Mouse (Mus musculus): ENCODE measurements around the gene Klhl42. TPM values are rescaled to one million over a fixed set of nuclear protein-coding genes. Genes with fewer than 3 reads are reported as not detected.

Gene Klhl42
- polyA plus RNA-seq, 1 experiment from 2014 or later = 5.5 TPM

DNA sequence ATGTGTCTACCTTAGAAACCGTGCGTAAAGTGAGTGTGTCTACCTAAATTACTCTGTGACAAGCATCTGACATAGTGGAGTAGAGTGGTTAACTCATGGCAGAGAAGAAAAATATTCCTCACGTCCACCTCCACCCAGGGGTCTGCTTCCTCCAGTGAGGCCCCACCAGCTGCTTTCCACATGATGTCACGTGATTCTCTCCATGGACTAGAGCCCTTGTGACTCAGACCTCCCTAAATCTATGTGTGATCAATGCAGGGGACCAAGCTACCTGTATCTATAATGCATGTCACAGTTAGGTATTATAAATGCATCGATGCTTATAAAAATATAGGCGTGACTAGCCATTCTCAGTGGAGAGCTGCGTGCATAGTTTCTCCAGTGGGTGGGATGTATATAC is 3.6 kb downstream of the Klhl42 start:
- 91% methylated on average over 7 of the region's 7 CpGs for WGBS
- Histone ChIP-seq H3K36me3 (peaks cover 22% of the 10 kb centered on the region), H3K27me3 (ENCODE audit: low read depth, poor library complexity, severe bottlenecking) (peaks cover 11% of the 10 kb centered on the region), H3K9me3 (replicated peaks) (no peaks in the 10 kb centered on the region), H3K4me1 (peaks cover 41% of the 10 kb centered on the region), H3K27ac (replicated peaks) (no peak overlapping the region), H3K4me3 (no peak overlapping the region)
- DNase-seq (ENCODE audit: low spot score) = no peak

DNA sequence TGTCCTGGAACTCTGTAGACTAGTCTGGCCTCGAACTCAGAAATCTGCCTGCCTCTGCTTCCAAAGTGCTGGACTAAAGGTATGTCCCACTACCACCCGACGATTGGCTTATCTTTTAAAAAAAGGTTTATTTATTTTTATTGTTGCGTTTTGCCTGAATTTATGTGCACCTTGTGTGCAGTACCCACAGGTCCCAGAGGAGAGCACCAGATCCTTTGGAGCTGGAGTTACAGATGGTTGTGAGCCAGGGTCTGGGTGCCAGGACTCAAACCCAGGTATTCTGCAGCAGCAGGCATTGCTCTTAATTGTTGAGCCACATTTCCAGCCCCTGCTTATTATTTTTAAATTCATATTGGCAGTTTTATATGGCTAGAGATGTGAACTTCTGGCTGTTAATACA is 4.9 kb downstream of the Klhl42 start:
- H3K4me1 ChIP-seq = peaks cover 29% of the 10 kb centered on the region
- no peaks in the 10 kb centered on the region for H3K9me3 ChIP-seq (replicated peaks)
- H3K27ac ChIP-seq (replicated peaks) = no peak overlapping the region
- no peak for DNase-seq (ENCODE audit: low spot score)
- 95% methylated on average over 4 of the region's 4 CpGs for WGBS
- peaks cover 22% of the 10 kb centered on the region for H3K36me3 ChIP-seq
- no peak overlapping the region for H3K4me3 ChIP-seq
- no peaks in the 10 kb centered on the region for H3K27me3 ChIP-seq (ENCODE audit: low read depth, poor library complexity, severe bottlenecking)

DNA sequence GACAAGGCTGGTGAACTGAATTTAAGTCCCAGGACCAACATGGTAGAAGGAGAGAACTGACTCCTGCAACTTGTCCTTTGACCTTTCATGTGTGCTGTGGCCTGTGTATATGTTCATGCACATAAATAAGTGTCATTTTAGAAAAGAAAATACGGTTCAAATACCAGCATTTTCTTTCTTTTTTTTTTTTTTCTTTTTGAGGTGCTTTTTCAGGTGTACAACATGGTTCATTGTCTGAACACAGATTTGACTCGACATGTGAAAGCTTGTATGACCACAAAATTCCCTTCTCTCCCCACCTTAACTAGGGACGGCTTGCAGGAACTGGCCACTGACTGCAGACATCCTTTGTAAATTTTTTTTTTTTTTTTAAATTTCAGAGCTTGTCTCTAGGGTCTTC is 5.8 kb downstream of the Klhl42 start:
- no peak overlapping the region for H3K4me3 ChIP-seq
- H3K9me3 ChIP-seq (replicated peaks) = no peaks in the 10 kb centered on the region
- DNase-seq (ENCODE audit: low spot score) = no peak
- peaks cover 29% of the 10 kb centered on the region for H3K36me3 ChIP-seq
- H3K27me3 ChIP-seq (ENCODE audit: low read depth, poor library complexity, severe bottlenecking) = no peaks in the 10 kb centered on the region
- 83% methylated on average over 3 of the region's 3 CpGs for WGBS
- no peak overlapping the region for H3K27ac ChIP-seq (replicated peaks)
- H3K4me1 ChIP-seq = peaks cover 23% of the 10 kb centered on the region

GRCm38 (mm10) chr6:147097346-147097929 is 6.3 kb downstream of the Klhl42 start:
- DNase-seq (ENCODE audit: low spot score) = no peak
- 59% methylated on average over 8 of the region's 8 CpGs for WGBS
- Histone ChIP-seq H3K27ac (replicated peaks) (no peak overlapping the region), H3K36me3 (peaks cover 34% of the 10 kb centered on the region), H3K4me3 (no peak overlapping the region), H3K9me3 (replicated peaks) (no peaks in the 10 kb centered on the region), H3K4me1 (peaks cover 18% of the 10 kb centered on the region), H3K27me3 (ENCODE audit: low read depth, poor library complexity, severe bottlenecking) (no peaks in the 10 kb centered on the region)

- WGBS = 87% methylated on average over 19 of the region's 19 CpGs
Observed at GRCm38 (mm10) chr6:147099458-147100277, 8.5 kb downstream of the Klhl42 start.

DNA sequence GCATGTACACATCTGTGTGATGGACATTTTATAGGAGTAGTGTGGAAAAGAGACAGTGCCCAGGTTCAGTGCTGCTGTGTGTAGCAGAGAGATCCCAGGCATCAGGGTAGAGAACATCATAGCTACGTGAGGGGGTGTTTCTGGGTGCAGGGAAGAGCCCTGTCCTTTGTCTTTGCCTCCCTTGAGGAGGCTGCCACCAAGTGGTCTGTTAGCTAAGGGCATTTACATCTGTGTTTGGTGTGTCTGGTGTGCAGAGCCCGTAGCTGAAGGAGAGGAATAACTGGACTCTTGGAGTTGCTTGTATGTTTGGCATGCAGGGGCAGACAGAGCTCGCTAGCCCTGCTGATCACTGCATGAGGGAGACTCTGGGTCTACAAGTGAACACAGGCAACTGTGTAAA is 11.1 kb downstream of the Klhl42 start:
- Histone ChIP-seq H3K4me3 (no peak overlapping the region), H3K9me3 (replicated peaks) (no peaks in the 10 kb centered on the region), H3K27ac (replicated peaks) (no peak overlapping the region), H3K27me3 (ENCODE audit: low read depth, poor library complexity, severe bottlenecking) (no peaks in the 10 kb centered on the region), H3K4me1 (no peaks in the 10 kb centered on the region), H3K36me3 (peaks cover 50% of the 10 kb centered on the region)
- no peak for DNase-seq (ENCODE audit: low spot score)
- WGBS = 86% methylated on average over 3 of the region's 3 CpGs

More at GRCm38 (mm10) chr6:147099458-147100277, 8.5 kb downstream of the Klhl42 start:
- DNase-seq (ENCODE audit: low spot score) = no peak
- Histone ChIP-seq H3K4me3 (no peak overlapping the region), H3K4me1 (peaks cover 2% of the 10 kb centered on the region; the same call in 1 of the 2 replicates), H3K9me3 (replicated peaks) (no peaks in the 10 kb centered on the region), H3K36me3 (peaks cover 45% of the 10 kb centered on the region), H3K27me3 (ENCODE audit: low read depth, poor library complexity, severe bottlenecking) (no peaks in the 10 kb centered on the region), H3K27ac (replicated peaks) (no peak overlapping the region)

DNA sequence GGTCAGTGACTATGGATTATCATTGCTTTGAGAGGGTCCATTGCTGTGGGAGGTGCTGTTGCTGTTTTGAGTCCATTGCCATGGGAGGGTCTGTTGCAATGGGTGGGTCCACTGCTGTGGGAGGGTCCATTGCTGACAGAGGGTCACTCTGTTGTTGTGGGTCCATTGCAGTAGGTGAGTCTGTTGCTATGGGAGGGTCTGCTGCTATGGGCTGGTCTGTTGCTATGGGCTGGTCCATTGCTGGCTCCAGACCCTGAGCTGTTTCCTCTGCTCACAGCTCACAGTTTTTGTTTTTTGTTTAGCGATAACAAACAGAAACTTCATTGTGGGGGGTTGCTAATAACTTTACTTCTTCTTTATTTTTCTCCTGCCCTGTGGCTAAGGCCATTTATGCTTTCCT is 14.3 kb downstream of the Klhl42 start:
- no peaks in the 10 kb centered on the region for H3K9me3 ChIP-seq (replicated peaks)
- peaks cover 76% of the 10 kb centered on the region for H3K36me3 ChIP-seq
- H3K27ac ChIP-seq (replicated peaks) = no peak overlapping the region
- no peaks in the 10 kb centered on the region for H3K27me3 ChIP-seq (ENCODE audit: low read depth, poor library complexity, severe bottlenecking)
- H3K4me1 ChIP-seq = no peaks in the 10 kb centered on the region
- H3K4me3 ChIP-seq = no peak overlapping the region
- 97% methylated on average over 1 of the region's 1 CpGs for WGBS
- DNase-seq (ENCODE audit: low spot score) = no peak

DNA sequence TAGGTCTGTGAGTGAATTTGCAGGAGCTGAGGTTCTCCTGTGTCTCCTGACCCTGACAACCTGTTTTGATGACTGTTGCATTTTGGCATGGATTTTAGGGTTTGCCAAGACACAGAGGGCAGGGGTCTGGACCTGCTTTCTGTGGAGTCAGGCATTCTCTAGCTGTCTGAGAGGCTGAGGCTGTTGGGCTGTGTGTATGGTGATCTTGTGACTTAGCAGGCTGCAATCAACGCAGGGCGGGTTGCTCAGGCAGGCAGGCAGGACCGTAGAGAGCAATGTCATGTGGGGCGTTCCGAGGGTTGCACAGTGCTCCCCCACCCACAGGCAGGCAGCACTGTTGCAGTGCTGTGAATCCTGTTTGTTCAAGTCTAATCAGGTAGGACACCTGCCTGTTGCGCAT is 15.5 kb downstream of the Klhl42 start:
- H3K4me3 ChIP-seq = no peak overlapping the region
- no peak overlapping the region for H3K27ac ChIP-seq (replicated peaks)
- H3K36me3 ChIP-seq = peaks cover 79% of the 10 kb centered on the region
- WGBS = 90% methylated on average over 6 of the region's 6 CpGs
- DNase-seq (ENCODE audit: low spot score) = no peak
- H3K9me3 ChIP-seq (replicated peaks) = no peaks in the 10 kb centered on the region
- no peaks in the 10 kb centered on the region for H3K4me1 ChIP-seq
- H3K27me3 ChIP-seq (ENCODE audit: low read depth, poor library complexity, severe bottlenecking) = no peaks in the 10 kb centered on the region

GRCm38 (mm10) chr6:147109283-147109682 is 18.1 kb downstream of the Klhl42 start:
- 92% methylated on average over 7 of the region's 7 CpGs for WGBS
- Histone ChIP-seq H3K4me1 (no peaks in the 10 kb centered on the region), H3K27me3 (ENCODE audit: low read depth, poor library complexity, severe bottlenecking) (no peaks in the 10 kb centered on the region), H3K36me3 (peaks cover 57% of the 10 kb centered on the region), H3K27ac (replicated peaks) (no peak overlapping the region), H3K9me3 (replicated peaks) (no peaks in the 10 kb centered on the region), H3K4me3 (no peak overlapping the region)
- no peak for DNase-seq (ENCODE audit: low spot score)

DNA sequence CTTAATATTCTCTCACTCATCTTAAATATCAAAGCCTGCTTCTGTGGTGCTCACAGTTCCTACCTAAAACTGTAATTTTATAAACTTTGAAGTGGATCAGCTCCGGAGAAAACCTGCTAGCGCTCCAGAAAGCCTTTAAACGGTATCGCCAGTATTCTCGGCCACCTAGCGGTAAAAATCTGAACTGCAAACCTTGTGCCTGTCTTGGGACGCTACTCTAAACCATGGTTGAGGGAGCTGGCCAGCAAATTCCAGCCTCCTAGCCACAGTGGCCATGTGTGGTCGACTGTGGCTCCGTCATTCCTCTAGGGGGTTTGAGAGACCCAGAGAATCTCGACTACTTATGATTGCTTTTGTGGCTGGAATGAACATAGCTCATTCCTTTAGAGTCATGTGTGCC is 25.4 kb downstream of the Klhl42 start:
- Histone ChIP-seq H3K4me3 (no peak overlapping the region), H3K27ac (replicated peaks) (no peak overlapping the region), H3K27me3 (ENCODE audit: low read depth, poor library complexity, severe bottlenecking) (no peaks in the 10 kb centered on the region), H3K4me1 (0 out of 2 replicates have a peak, but pooled peaks cover 4% of the 10 kb centered on the region), H3K36me3 (0 out of 2 replicates have a peak, but pooled peaks cover under 1% of the 10 kb centered on the region), H3K9me3 (replicated peaks) (no peaks in the 10 kb centered on the region)
- peak; percentile 79 for DNase-seq (ENCODE audit: low spot score)
- WGBS = 11% methylated on average over 10 of the region's 10 CpGs

GRCm38 (mm10) chr6:147117764-147118163 is 26.6 kb downstream of the Klhl42 start:
- no peaks in the 10 kb centered on the region for H3K36me3 ChIP-seq
- no peaks in the 10 kb centered on the region for H3K27me3 ChIP-seq (ENCODE audit: low read depth, poor library complexity, severe bottlenecking)
- WGBS = 89% methylated on average over 7 of the region's 7 CpGs
- 0 out of 2 replicates have a peak, but pooled peaks cover 4% of the 10 kb centered on the region for H3K4me1 ChIP-seq
- H3K27ac ChIP-seq (replicated peaks) = no peak overlapping the region
- no peak for DNase-seq (ENCODE audit: low spot score)
- no peaks in the 10 kb centered on the region for H3K9me3 ChIP-seq (replicated peaks)
- no peak overlapping the region for H3K4me3 ChIP-seq

DNA sequence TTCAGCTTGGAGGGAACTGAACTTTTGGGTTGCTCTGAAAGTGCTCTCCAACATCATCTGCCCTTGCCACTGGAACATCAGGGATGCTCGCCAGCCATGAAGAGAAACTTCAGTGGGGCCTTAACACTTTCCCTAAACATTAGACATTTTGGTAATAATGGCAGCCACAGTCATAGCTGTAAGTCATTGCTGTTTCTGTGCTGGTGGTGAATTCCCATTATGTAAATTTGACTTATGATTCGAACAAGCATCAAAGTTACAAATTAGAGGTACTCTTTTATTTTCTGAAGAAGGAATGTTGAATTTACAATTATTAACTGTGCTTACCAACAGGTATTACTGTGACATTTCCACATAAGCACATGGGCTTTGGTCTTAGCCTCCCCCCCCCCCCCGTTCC is 27.0 kb downstream of the Klhl42 start:
- H3K27me3 ChIP-seq (ENCODE audit: low read depth, poor library complexity, severe bottlenecking) = no peaks in the 10 kb centered on the region
- 0 out of 2 replicates have a peak, but pooled peaks cover 4% of the 10 kb centered on the region for H3K4me1 ChIP-seq
- H3K27ac ChIP-seq (replicated peaks) = no peak overlapping the region
- H3K9me3 ChIP-seq (replicated peaks) = no peaks in the 10 kb centered on the region
- 77% methylated on average over 3 of the region's 3 CpGs for WGBS
- H3K36me3 ChIP-seq = no peaks in the 10 kb centered on the region
- DNase-seq (ENCODE audit: low spot score) = no peak
- no peak overlapping the region for H3K4me3 ChIP-seq

DNA sequence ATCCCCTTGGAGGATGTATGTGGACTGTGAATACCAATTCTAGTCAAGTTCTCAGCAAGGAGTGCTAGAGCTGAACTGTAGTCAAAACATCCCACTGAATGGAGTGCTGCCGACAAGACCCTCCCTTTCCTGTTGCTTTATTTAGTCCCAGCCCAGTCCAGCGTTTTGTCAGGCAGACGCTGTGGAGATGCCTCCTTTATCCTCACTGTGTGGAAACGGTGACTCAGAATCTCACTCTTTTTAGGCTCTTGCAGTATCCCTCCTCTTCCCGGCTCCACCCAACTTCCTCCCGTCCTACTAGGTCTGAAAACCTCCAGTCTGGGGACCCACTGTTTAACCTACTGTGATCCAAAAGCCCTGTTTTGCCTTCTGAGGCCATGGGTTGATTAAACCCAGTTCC is 30.1 kb downstream of the Klhl42 start:
- Histone ChIP-seq H3K27ac (replicated peaks) (no peak overlapping the region), H3K9me3 (replicated peaks) (no peaks in the 10 kb centered on the region), H3K4me1 (no peaks in the 10 kb centered on the region), H3K27me3 (ENCODE audit: low read depth, poor library complexity, severe bottlenecking) (no peaks in the 10 kb centered on the region), H3K36me3 (no peaks in the 10 kb centered on the region), H3K4me3 (no peak overlapping the region)
- no peak for DNase-seq (ENCODE audit: low spot score)
- 65% methylated on average over 6 of the region's 6 CpGs for WGBS
